Mouse (Mus musculus): ENCODE measurements around the gene Opcml.

The Opcml gene

GRCm38 (mm10) chr9:27790725-27791638 is at the start of gene Opcml:
Opcml (plus strand) TSS chr9:27790775.
- in situ Hi-C loops (cut with MseI, MboI), result no loop called here

- in situ Hi-C loops (cut with MseI, MboI), result no loop called here
These were observed 31.9 kb upstream of the Opcml start for GRCm38 (mm10) chr9:27758709-27759108.

GRCm38 (mm10) chr9:27761196-27761595 is 29.4 kb upstream of the Opcml start:
- in situ Hi-C loops (cut with MseI, MboI), result no loop called here

- in situ Hi-C loops (cut with MseI, MboI), result no loop called here
These were observed 24.1 kb upstream of the Opcml start for GRCm38 (mm10) chr9:27766446-27766845.

- in situ Hi-C loops (cut with MseI, MboI), result no loop called here
These were observed 23.2 kb upstream of the Opcml start for GRCm38 (mm10) chr9:27767196-27767900.

GRCm38 (mm10) chr9:27768788-27769187 is 21.8 kb upstream of the Opcml start:
- in situ Hi-C loops (cut with MseI, MboI), result no loop called here

GRCm38 (mm10) chr9:27781291-27781993 is 9.1 kb upstream of the Opcml start:
- in situ Hi-C loops (cut with MseI, MboI), result no loop called here

GRCm38 (mm10) chr9:27781994-27782337 is 8.6 kb upstream of the Opcml start:
- in situ Hi-C loops (cut with MseI, MboI), result no loop called here

GRCm38 (mm10) chr9:27791639-27791966 is 1.0 kb downstream of the Opcml start:
- in situ Hi-C loops (cut with MseI, MboI), result no loop called here

GRCm38 (mm10) chr9:27792226-27792625 is 1.7 kb downstream of the Opcml start:
- in situ Hi-C loops (cut with MseI, MboI), result no loop called here

GRCm38 (mm10) chr9:27792994-27793393 is 2.4 kb downstream of the Opcml start:
- in situ Hi-C loops (cut with MseI, MboI), result no loop called here

GRCm38 (mm10) chr9:27796535-27796934 is 6.0 kb downstream of the Opcml start:
- in situ Hi-C loops (cut with MseI, MboI), result no loop called here

GRCm38 (mm10) chr9:27800992-27801391 is 10.4 kb downstream of the Opcml start:
- in situ Hi-C loops (cut with MseI, MboI), result no loop called here

GRCm38 (mm10) chr9:27801807-27802206 is 11.2 kb downstream of the Opcml start:
- in situ Hi-C loops (cut with MseI, MboI), result no loop called here

GRCm38 (mm10) chr9:27802379-27802778 is 11.8 kb downstream of the Opcml start:
- in situ Hi-C loops (cut with MseI, MboI), result no loop called here

- in situ Hi-C loops (cut with MseI, MboI), result no loop called here
These were observed 13.9 kb downstream of the Opcml start for GRCm38 (mm10) chr9:27804461-27804860.

- in situ Hi-C loops (cut with MseI, MboI), result no loop called here
These were observed 19.2 kb downstream of the Opcml start for GRCm38 (mm10) chr9:27809741-27810140.

GRCm38 (mm10) chr9:27813207-27813790 is 22.7 kb downstream of the Opcml start:
- in situ Hi-C loops (cut with MseI, MboI), result no loop called here

- in situ Hi-C loops (cut with MseI, MboI), result no loop called here
These were observed 23.6 kb downstream of the Opcml start for GRCm38 (mm10) chr9:27814161-27814560.

- in situ Hi-C loops (cut with MseI, MboI), result no loop called here
These were observed 30.6 kb downstream of the Opcml start for GRCm38 (mm10) chr9:27821197-27821596.

GRCm38 (mm10) chr9:27822681-27823080 is 32.1 kb downstream of the Opcml start:
- in situ Hi-C loops (cut with MseI, MboI), result no loop called here

- in situ Hi-C loops (cut with MseI, MboI), result no loop called here
These were observed 33.8 kb downstream of the Opcml start for GRCm38 (mm10) chr9:27824424-27824823.

Data from mouse trophoblast stem cell (cell line).